Mouse (Mus musculus): Measurements from ENCODE around the gene Scaf11. TPM values are rescaled to one million over a fixed set of nuclear protein-coding genes. Genes with fewer than 3 reads are reported as not detected.
A peak's percentile ranks its signal among the peaks of the same experiment; 100 is the strongest.
"Not testable (repeated sequence)": the region's sequence is repeated elsewhere in the genome, so short reads cannot be mapped to it uniquely, and the experiment has no call there.

Scaf11 gene
- 10 to 100 TPM; 52.5 to 53.6 TPM for total RNA-seq (2021)

DNA sequence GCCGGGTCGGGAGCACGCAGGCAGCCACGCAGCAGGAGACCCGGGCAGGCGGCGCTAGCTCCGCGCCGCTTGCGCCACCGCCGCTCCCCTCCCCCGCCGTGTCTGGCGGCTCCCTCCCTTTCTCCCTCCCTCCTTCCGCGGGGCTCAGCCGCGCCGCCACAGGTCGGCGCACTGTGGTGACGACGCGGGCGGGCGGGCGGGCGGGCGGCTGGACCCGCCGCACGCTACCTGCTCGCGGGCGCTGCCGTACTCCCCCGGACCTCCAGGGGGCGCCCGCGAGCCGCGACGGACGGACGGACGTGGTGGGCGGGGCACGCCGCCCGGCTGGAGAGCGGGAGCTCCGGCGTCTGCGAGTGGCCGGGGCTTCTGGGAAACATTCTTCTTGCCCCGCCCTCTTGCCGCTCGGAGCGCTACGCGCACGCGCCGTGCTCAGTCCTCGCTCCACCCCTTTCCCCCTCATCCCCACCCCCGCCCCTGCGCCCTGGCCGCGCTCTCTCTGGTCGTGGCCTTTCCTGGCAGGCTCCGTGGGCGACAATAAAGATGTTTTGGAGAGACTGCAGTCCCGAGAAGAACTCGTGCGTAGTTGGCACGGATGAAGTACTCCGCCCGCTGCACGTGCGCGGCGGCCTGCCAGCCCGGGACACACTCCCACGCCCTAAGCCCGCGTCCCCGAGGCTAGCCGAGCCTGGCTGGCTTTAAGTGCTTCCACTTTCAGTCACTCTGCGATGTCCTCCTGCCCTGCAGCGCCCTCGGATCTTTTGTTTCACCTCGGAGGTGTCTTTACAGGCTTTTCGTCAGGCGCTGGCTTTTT lies at the start of gene Scaf11:
Gene Scaf11 (minus strand): TSS at position 114 of the 811 bp plus-strand sequence.
- DNase-seq, result peak; percentile 93

DNA sequence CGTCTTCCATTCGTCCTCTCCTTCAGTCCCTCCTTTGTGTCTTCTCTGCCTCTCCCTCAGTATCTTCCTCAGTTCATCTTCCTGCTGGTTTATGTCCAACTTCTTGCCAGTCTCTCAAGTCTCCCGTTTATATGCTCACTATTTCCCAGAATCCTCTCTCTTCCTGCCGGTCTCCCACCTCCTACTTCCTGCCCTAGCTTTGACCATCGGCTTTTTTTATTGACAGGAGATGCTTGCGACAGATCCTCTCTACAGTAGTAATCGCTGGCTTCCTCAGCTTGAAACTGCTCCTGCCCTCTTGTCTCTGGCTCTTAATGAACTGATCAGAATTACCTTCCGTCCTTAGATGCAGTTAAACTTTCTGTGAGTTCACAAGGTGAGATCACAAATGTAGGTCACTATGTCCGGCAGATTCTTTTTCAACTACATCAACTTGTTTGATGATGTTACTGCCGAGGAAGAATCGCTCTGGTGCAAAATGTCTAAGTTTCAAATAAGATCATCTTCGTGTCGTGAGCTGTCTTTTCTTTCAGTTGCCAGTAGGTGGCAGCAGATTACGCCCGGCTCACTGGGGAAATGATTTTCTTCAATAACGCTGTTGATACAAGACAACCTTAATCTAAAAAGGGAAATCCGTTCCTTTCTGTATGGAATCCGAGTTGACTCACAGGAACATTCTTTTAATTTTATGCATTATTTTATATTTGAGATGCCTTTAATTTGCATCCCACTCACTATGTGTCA lies 46.6 kb upstream of the Scaf11 start:
- peak; percentile 29 to 39 for DNase-seq

DNA sequence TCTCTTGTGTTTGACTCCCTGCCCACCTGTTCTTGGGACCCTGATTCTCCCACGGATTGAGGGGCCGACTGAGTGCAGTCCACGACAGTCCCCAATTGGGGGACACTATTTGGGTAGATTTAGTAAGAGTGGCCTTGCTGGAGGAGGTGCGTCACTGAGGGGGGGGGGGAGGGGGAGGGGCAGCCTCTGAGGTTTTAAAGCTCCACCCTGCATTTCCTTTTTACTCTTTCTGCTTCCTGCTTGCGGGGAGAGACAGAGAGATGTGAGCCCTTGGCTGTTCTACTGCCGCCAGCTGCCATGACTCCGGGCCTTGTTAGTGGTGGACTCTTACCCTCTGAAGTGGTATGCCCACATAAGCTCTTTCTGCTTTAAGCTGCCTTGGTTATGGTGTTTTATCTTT lies 37.0 kb upstream of the Scaf11 start:
- DNase-seq, result no peak

DNA sequence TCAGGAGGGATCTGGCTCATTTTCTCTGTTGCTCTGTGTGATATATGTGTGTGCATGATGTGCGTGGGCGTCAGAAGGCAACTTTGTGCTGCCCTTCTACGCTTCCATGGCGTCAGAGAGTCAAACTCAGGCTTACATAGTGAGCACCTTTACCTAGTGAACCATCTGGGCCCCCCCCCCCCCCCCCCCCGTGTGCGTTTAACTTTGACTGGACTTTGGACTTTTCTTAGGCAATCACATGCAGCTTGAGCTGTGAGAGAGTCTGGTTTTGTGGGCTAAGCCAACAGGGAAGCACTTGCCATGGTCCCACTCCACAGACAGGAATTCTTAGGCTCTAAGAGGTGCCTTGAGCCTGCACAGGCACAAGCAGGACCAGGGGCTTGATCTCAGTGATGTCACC lies 33.6 kb upstream of the Scaf11 start:
- DNase-seq, result no peak

DNA sequence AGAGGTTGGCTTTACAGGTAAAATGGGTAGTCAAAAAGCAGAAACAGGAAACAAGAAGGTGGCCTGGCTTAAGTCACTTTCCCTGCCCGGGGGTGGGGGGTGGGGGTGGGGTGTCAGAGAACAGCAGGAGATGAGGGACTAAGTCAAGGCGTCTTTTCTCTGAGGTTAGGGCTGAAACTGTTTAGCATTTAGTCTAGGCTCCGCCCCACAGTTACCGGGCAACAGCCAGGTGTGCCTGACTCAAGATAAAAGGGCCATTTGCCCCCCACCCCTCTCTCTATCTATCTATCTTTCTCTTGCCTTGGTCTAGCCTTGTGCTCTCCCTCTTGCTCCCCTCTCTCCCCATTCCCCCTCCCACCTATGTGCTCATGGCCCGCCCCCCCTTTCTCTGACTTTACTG lies 32.9 kb upstream of the Scaf11 start:
- no peak for DNase-seq

DNA sequence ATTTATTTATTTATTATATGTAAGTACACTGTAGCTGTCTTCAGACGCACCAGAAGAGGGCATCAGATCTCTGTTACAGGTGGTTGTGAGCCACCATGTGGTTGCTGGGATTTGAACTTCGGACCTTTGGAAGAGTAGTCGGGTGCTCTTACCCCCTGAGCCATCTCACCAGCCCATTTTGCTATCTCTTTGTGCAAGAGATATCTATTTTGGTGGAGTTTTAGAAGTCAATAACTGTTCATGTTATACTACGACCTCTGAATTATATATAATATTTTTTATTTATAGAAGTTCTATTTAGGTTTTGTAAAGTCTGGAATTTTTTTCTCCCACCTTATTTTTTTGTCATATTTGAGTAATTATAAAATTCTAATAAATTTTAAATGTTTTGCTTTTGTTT lies 32.3 kb upstream of the Scaf11 start:
- not testable (repeated sequence) for DNase-seq

DNA sequence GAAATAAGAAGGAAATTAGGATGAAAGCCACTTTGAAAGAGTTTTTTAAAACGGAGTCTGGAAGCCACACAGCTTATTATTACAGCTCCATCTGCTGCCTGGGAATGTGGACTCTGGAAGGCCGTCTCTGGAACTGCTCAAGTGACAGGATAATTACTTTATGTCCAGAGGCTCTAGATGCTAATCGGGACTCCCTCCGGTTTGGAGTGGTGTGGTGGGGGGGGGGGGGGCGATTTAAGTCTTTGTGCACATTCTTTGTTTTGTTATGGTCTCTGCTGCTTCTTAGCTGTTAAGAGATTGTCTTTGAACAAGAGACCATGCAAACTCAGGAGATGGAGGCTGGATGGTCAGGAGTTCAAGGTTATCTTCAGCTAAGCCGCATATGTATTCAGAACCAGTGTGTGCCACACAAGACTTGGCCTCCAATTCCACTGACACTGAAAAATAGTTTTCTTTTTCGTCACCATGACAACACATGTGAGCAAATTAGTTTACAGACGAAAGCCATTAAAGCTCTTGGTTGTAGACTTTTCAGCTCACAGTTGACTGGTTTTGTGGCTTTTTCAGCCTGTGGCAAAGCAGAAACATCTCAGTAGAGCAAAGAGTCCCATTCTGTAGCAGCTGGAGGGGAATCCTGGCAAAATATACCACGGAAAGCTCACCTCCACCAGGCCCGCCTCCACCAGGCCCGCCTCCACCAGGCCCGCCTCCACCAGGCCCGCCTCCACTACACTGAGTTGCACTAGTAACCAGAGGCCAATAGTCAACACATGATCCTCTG lies 31.4 kb upstream of the Scaf11 start:
- DNase-seq, result no peak

DNA sequence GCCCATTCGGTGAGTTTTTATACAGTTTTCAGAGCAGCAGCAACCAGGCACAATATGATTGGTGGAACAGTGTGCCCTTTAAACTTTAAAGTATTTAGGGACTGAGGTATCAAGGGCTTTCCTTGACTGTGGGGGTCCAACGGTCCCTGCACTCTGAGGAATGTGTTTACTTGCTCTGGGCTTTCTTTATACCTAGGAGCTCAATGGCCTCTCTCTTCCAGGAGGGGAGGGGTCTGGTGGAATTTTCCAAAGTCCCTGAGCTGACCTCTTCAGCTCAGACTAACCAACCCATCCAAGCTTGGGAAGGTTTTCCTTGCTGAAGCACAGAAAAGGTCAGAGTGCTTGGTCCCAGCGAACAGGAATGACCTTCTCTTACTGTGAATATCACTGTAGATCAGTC lies 30.8 kb upstream of the Scaf11 start:
- DNase-seq, result no peak

DNA sequence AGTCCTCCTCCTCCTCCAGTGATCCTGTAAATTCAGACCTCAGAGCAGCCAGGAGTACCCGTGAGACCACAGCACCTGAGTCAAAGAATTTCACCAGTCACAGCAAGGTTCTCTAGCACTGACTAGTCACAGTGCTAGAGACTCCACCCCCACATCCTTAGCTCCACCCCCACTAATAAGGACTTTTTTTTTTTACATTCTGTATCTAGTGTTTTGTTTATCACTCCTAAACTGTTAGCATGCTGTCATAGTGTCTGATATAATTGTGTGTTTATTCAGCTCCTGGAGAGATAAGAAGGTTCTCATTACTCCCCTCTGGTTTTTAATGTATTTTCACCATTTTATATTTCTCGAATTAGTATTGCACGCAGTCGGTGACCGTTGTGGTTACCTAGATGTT lies 29.5 kb upstream of the Scaf11 start:
- DNase-seq, result no peak

DNA sequence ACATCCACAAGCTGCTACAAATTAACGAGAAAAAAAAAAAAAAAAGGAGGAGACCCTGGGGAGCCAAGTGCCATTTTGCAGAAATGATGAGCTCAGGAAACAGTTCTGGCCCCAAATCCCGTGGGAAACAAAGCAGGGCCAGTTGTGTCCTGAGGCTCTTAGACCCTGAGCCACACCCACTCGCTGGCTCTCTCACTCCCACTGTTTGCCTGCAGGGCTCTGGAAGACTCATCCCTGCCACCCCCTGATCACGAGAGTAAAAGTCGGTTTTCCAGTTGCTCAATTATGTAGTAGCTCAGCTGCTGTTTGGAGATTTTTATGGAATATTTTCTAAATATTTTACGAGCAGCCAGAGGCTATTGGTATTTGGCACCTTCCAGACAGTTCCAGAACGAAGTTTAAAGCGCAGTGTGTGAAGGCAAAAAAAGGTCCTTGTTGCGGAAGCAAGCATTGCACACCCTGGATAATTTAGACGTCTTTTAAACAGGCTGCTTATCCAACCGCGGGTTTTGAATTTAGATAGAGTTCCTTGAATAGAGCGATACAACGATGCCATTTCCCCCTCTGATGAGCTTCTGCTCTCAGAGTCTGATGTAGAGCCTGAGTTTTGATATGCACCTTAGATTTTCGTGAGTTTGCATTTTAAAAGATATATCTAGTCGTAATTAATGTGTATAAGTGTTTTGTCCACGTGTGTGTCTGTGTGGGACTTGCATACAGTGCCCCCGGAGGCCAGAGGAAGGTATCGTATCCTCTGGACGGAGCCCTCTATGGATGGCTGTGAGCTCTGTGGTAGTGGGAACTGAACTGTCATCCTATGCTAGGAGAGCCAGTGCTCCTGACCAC lies 28.5 kb upstream of the Scaf11 start:
- DNase-seq, result no peak

DNA sequence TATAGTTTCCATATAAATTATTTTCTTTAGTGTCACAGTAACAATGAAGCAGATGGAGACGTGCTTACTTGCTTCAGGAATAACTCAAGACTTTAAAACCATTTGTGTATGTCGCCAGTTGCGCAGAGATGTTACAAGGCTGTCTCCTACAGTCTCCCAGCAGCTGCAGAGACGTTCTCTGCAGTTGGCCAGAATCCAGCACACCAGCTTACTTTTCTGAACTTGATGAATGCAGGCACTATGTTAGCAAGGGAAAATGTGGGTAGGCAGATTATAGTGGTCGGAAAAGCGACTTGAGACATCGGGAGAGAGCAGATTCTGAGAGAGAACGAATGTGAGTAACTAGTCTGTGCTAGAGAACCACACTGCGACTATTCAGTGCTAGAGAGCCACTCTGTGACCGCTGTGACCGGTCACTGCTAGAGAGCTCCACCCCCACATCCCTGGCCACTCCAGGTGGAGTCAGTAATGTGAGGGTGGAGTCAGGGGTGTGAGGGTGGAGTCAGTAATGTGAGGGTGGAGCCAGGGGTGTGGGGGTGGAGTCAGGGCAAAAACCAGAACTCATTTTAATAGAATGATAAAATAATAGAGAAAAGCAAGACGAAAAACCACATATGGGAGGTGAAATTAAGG lies 26.5 kb upstream of the Scaf11 start:
- no peak for DNase-seq

DNA sequence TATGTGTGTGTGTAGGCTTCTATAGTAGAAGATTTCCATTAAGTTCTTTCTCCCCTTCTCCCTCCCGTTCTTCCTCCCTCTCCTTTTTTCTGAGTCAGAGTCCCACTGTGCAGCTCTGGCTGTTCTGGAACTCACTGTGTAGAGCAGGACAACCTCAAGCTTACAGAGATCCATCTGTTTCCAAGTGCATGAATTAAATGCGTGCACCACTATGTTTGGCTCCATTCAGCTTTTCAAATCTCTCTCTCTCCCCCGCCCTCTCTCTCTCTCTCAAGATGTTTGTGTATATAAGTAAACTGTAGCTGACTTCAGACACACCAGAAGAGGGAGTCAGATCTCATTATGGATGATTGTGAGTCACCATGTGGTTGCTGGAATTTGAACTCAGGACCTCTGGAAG lies 20.2 kb upstream of the Scaf11 start:
- DNase-seq, result no peak

DNA sequence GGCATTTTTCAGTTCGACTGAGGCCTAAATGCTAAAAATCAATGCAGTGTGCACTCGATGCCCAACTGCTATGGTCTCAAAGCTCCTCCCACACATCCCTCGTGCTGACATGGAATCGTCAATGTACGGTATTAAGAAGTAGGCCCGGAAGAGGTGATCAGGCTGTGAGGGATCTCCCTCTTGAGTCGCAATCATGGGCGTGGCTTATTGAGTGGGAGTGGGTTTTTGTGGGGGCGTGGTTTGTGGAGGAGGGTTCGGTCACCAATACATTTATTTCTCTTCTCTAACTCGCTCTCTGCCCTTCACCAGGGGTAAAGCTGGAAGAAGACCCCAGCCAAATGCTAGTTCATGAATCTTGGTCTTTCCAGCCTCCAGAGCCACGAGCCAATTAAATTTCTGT lies 17.4 kb upstream of the Scaf11 start:
- DNase-seq, result no peak

DNA sequence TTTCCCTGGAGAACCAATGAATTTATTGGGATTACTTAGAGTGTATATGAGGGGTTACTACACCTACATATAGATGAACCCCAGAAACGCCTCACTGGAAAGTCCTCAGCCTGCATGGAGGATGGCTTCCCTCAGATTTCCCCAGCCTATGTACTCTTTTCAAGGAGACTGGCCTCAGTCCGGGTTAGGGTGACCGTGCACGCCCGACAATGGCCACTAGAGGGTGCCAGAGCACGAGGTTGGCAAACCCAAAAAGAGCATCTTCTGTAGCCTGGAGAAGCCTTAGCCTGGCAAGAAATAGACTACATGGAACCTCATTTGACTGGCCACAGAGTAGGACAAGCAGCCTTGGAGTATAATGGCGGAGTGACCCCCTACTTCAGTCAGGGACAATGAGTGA lies 15.7 kb upstream of the Scaf11 start:
- peak; percentile 83 for DNase-seq

DNA sequence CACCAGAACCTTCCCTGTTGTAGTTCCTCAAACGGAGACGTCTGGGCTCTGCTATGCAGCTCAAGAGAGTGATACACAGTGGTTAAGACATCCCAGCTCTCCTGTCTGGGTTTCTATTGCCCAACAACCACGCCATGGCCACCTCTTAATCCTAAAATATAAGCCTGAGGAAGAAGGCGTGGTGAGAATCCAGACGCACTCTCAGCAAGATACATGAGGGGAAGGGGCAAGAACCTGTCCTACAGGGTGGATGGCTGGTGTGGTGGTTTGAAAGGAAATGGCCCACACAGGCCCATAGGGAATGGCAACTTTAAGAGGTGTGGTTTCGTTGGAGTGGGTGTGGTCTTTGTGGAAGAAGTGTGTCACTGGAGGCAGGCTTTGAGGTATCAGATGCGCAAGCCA lies 14.9 kb upstream of the Scaf11 start:
- DNase-seq, result no peak

DNA sequence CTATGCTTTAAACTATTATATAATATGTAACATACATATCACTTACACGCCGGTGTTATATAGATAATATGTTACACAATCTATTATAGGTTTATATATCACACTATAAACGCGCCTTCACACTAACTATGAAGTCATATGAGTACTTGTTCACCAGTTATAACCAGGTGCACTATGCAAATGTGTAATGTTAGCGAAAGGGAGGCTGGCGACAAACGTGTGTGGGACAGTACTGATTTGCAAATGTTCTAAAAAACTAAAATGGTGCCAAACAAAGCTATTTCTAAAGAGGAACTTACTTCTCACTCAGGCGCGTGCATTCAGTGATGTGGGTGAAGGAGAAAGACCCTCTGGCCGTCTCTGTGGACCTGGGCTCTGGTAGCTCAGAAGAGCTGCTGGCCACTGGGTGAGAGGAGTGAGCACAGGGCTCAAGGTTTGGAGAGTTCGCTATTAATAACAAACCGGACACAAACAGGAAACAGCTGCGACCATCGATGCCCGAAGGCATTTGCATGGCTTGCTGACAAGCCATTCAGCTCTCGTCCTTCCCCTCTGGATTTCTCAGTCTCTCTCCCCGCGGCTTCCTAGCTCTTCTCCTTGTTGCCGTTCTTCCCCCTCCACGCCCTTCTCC lies 13.8 kb upstream of the Scaf11 start:
- DNase-seq, result no peak

DNA sequence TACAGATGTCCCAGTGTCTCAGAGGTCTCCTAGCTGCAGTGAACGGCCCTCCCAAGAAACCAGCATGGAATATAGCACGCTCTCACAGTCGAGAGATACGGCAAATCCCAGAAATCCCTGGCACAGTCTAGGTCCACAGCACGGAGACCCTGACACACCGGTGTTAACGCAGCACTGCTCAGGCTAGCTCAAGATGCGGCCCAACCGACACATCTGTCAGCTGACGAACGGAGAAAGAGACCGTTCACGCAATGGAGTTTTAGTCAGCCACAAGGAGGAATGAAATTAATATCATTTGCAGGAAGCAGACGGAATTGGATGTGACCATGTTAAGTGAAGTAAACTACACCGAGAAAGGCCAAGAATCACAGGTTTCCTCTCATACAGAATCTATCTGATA lies 13.3 kb upstream of the Scaf11 start:
- no peak for DNase-seq

DNA sequence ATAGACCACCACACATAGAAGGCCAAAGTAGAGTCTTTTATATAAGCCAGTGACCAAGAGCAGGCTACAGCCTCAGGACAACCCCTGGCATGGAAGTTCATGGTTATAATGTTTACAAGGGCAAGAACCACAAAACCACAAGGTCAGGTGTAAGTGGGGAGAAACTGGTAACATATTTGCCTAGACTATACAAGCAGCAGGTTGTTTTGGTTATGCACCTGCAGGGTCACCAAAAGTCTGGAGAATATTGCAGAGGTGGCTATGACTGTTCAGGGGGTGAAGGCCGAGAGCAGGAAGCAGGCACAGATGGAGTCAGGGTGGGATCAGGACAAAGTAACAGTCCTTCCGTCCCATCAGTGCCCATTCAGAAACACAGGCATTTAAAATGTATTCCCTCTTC lies 7.7 kb upstream of the Scaf11 start:
- DNase-seq, result no peak

DNA sequence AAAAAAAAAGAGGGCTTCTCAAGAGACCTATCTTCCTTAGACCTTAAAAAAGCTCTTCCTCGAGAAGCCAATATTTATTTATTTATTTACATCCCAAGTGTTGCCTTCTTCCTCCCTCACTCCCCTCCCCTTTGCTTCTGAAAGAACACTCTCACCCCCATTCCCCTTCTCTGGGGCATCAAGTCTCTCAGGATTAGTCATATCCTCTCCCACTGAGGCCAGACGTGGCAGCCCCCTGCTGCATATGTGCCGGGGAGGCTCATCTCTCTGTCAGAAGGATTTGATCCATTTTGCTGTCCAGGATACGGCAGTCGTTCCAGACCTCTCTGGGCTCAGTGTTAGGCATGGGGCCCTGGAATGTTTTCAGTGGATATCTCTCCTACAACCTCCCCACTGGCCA lies 7.2 kb upstream of the Scaf11 start:
- no peak for DNase-seq

DNA sequence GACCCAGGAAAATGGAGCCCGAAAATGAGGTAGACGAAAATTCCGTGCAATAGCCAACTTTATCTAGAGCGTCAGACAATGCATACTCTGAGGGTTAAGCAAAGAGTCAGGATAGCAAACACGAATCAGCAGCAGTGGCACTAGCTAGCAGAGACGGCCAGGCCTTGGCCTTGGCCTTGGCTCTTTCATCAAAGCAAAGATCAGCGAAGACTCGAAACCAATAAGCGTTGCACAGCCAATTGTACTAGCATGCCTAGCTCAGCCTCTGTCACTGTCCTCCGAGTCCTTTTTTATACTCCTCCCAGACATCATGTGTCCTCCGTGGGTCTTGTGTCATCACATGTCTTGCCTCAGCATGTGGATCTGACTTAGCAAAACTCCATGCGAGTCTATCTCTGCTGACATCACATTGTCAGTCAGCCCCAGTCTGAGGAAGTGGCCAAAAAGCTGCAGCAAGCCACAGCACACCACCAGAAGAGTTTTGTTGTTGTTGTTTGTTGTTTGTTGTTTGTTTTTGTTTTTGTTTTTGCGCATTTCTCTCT lies 5.8 kb upstream of the Scaf11 start:
- no peak for DNase-seq

DNA sequence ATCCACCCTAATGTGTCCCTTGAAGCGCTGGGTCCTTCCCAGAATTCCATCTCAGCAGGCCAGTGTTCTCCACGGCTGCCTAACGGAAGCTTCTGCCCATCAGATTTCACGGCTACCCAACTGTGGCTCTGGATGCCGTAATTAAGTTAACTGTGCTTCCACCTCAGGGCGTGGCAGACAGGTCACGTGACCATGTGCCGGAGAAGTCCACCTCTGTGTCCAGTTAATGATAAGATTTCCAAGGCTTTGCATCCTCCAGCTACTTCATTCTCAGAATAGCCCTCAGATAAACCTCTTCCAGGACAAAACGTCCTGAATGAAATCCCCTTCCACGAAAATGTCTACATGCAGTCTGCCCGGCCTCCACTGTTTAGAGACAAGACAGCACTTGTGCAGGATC lies 4.4 kb upstream of the Scaf11 start:
- DNase-seq, result no peak
